Mouse (Mus musculus): ENCODE results near the gene C130026I21Rik.
"Not testable (repeated sequence)": the region's sequence is repeated elsewhere in the genome, so short reads cannot be mapped to it uniquely, and the experiment has no call there.

DNA sequence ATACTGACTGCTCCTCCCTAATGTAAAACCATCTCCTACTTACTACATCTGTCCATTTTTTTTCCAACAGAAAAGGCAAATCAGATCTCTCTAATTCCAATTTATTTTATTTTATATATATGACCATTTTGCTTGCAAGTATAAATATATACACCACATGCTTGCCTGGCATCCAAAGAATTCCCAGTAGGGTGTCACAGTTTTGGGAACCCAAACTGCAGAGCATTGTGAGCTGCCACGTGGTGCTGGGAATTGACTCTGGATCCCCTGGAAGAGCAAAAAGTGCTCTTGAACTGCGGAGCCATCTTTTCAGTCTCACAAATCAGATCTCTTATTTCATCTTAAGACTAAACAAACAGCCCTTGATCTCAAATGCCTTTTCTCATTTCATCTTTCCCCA lies 107.5 kb downstream of the C130026I21Rik start:
- TF ChIP-seq CTCF, EP300 (IDR thresholded peaks at IDR 0.05; ENCODE audit: low read depth): not testable (repeated sequence)
